Mouse (Mus musculus): ENCODE data around the gene Wdfy3. TPM values are rescaled to one million over a fixed set of nuclear protein-coding genes. Genes with fewer than 3 reads are reported as not detected.
A peak's percentile ranks its signal among the peaks of the same experiment; 100 is the strongest.

The Wdfy3 gene
- polyA plus RNA-seq, 1 experiment from 2014 or later = 20.8 TPM

GRCm38 (mm10) chr5:101821052-101821451 is 248.7 kb downstream of the Wdfy3 start:
- Histone ChIP-seq H3K27ac (peak overlapping the region; percentile 91), H3K9me3 (replicated peaks) (no peaks in the 10 kb centered on the region), H3K27me3 (no peaks in the 10 kb centered on the region), H3K4me2 (peak overlapping the region; percentile 16; the same call in 1 of the 2 replicates), H3K9ac (no peak overlapping the region), H3K4me1 (peaks cover 65% of the 10 kb centered on the region), H3K4me3 (replicated peaks) (no peak overlapping the region), H3K36me3 (no peaks in the 10 kb centered on the region)
- ATAC-seq (replicated peaks; ENCODE audit: low FRiP score) = peak; percentile 22
- 50% methylated on average over 8 of the region's 8 CpGs for WGBS

GRCm38 (mm10) chr5:101819844-101820243 is 249.9 kb downstream of the Wdfy3 start:
- Histone ChIP-seq H3K9me3 (replicated peaks) (no peaks in the 10 kb centered on the region), H3K4me2 (peak overlapping the region; percentile 20; the same call in 1 of the 2 replicates), H3K36me3 (no peaks in the 10 kb centered on the region), H3K9ac (no peak overlapping the region), H3K4me1 (peaks cover 56% of the 10 kb centered on the region), H3K27ac (peak overlapping the region; percentile 91), H3K27me3 (no peaks in the 10 kb centered on the region), H3K4me3 (replicated peaks) (no peak overlapping the region)
- no peak for ATAC-seq (replicated peaks; ENCODE audit: low FRiP score)
- WGBS = 8% methylated on average over 7 of the region's 7 CpGs

GRCm38 (mm10) chr5:101819216-101819615 is 250.5 kb downstream of the Wdfy3 start:
- H3K27ac ChIP-seq = no peak overlapping the region
- 30% methylated on average over 10 of the region's 10 CpGs for WGBS
- no peaks in the 10 kb centered on the region for H3K27me3 ChIP-seq
- no peak overlapping the region for H3K9ac ChIP-seq
- ATAC-seq (replicated peaks; ENCODE audit: low FRiP score) = no peak
- peaks cover 55% of the 10 kb centered on the region for H3K4me1 ChIP-seq
- no peak overlapping the region for H3K4me2 ChIP-seq
- H3K4me3 ChIP-seq (replicated peaks) = no peak overlapping the region
- H3K36me3 ChIP-seq = no peaks in the 10 kb centered on the region
- no peaks in the 10 kb centered on the region for H3K9me3 ChIP-seq (replicated peaks)

- Histone ChIP-seq H3K36me3 (no peaks in the 10 kb centered on the region), H3K4me2 (no peak overlapping the region), H3K27me3 (no peaks in the 10 kb centered on the region), H3K27ac (peak overlapping the region; percentile 70), H3K4me1 (peaks cover 44% of the 10 kb centered on the region), H3K9me3 (replicated peaks) (no peaks in the 10 kb centered on the region), H3K4me3 (replicated peaks) (no peak overlapping the region), H3K9ac (no peak overlapping the region)
- WGBS = 26% methylated on average over 7 of the region's 7 CpGs
- peak; percentile 91 for ATAC-seq (replicated peaks; ENCODE audit: low FRiP score)
These were observed 252.9 kb downstream of the Wdfy3 start for GRCm38 (mm10) chr5:101816822-101817221.

- H3K4me2 ChIP-seq = no peak overlapping the region
- H3K9ac ChIP-seq = no peak overlapping the region
- peaks cover 13% of the 10 kb centered on the region for H3K4me1 ChIP-seq
- H3K36me3 ChIP-seq = no peaks in the 10 kb centered on the region
- ATAC-seq (replicated peaks; ENCODE audit: low FRiP score) = no peak
- H3K27me3 ChIP-seq = no peaks in the 10 kb centered on the region
- no peak overlapping the region for H3K4me3 ChIP-seq (replicated peaks)
- 85% methylated on average over 6 of the region's 6 CpGs for WGBS
- H3K27ac ChIP-seq = no peak overlapping the region
- H3K9me3 ChIP-seq (replicated peaks) = no peaks in the 10 kb centered on the region
These were observed 258.2 kb downstream of the Wdfy3 start for GRCm38 (mm10) chr5:101811296-101812169.

GRCm38 (mm10) chr5:101802358-101803022 is 267.2 kb downstream of the Wdfy3 start:
- no peaks in the 10 kb centered on the region for H3K36me3 ChIP-seq
- H3K27me3 ChIP-seq = no peaks in the 10 kb centered on the region
- H3K4me3 ChIP-seq (replicated peaks) = no peak overlapping the region
- no peak for ATAC-seq (replicated peaks; ENCODE audit: low FRiP score)
- H3K9ac ChIP-seq = no peak overlapping the region
- WGBS = 64% methylated on average over 9 of the region's 9 CpGs
- H3K4me2 ChIP-seq = no peak overlapping the region
- no peak overlapping the region for H3K27ac ChIP-seq
- 0 out of 2 replicates have a peak, but pooled peaks cover 8% of the 10 kb centered on the region for H3K4me1 ChIP-seq
- no peaks in the 10 kb centered on the region for H3K9me3 ChIP-seq (replicated peaks)

GRCm38 (mm10) chr5:101801891-101802290 is 267.8 kb downstream of the Wdfy3 start:
- no peaks in the 10 kb centered on the region for H3K9me3 ChIP-seq (replicated peaks)
- no peak overlapping the region for H3K4me3 ChIP-seq (replicated peaks)
- no peaks in the 10 kb centered on the region for H3K27me3 ChIP-seq
- no peaks in the 10 kb centered on the region for H3K36me3 ChIP-seq
- no peak overlapping the region for H3K9ac ChIP-seq
- WGBS = 66% methylated on average over 2 of the region's 2 CpGs
- ATAC-seq (replicated peaks; ENCODE audit: low FRiP score) = no peak
- H3K4me2 ChIP-seq = no peak overlapping the region
- H3K4me1 ChIP-seq = 0 out of 2 replicates have a peak, but pooled peaks cover 8% of the 10 kb centered on the region
- no peak overlapping the region for H3K27ac ChIP-seq

- no peak overlapping the region for H3K4me2 ChIP-seq
- no peaks in the 10 kb centered on the region for H3K27me3 ChIP-seq
- no peak overlapping the region for H3K9ac ChIP-seq
- H3K27ac ChIP-seq = no peak overlapping the region
- no peaks in the 10 kb centered on the region for H3K36me3 ChIP-seq
- 0 out of 2 replicates have a peak, but pooled peaks cover 2% of the 10 kb centered on the region for H3K4me1 ChIP-seq
- no peaks in the 10 kb centered on the region for H3K9me3 ChIP-seq (replicated peaks)
- WGBS = 67% methylated on average over 4 of the region's 4 CpGs
- no peak overlapping the region for H3K4me3 ChIP-seq (replicated peaks)
- ATAC-seq (replicated peaks; ENCODE audit: low FRiP score) = 0 out of 2 replicates have a peak, but pooled peaks have one; percentile 36
These were observed 277.1 kb downstream of the Wdfy3 start for GRCm38 (mm10) chr5:101792665-101793064.

- Histone ChIP-seq H3K4me3 (replicated peaks) (no peak overlapping the region), H3K9ac (no peak overlapping the region), H3K27me3 (no peaks in the 10 kb centered on the region), H3K9me3 (replicated peaks) (no peaks in the 10 kb centered on the region), H3K4me2 (no peak overlapping the region), H3K36me3 (no peaks in the 10 kb centered on the region), H3K4me1 (0 out of 2 replicates have a peak, but pooled peaks cover 2% of the 10 kb centered on the region), H3K27ac (no peak overlapping the region)
- 57% methylated on average over 5 of the region's 5 CpGs for WGBS
- ATAC-seq (replicated peaks; ENCODE audit: low FRiP score) = peak; percentile 56; the same call in 1 of the 2 replicates
These were observed 279.2 kb downstream of the Wdfy3 start for GRCm38 (mm10) chr5:101790560-101790959.

GRCm38 (mm10) chr5:101789770-101790169 is 280.0 kb downstream of the Wdfy3 start:
- Histone ChIP-seq H3K4me3 (replicated peaks) (no peak overlapping the region), H3K4me1 (0 out of 2 replicates have a peak, but pooled peaks cover 2% of the 10 kb centered on the region), H3K9ac (no peak overlapping the region), H3K27ac (no peak overlapping the region), H3K27me3 (no peaks in the 10 kb centered on the region), H3K36me3 (no peaks in the 10 kb centered on the region), H3K4me2 (no peak overlapping the region), H3K9me3 (replicated peaks) (no peaks in the 10 kb centered on the region)
- ATAC-seq (replicated peaks; ENCODE audit: low FRiP score) = no peak

- 49% methylated on average over 4 of the region's 4 CpGs for WGBS
- no peaks in the 10 kb centered on the region for H3K9me3 ChIP-seq (replicated peaks)
These were observed 283.7 kb downstream of the Wdfy3 start for GRCm38 (mm10) chr5:101785921-101786614.

More at GRCm38 (mm10) chr5:101785921-101786614, 283.7 kb downstream of the Wdfy3 start:
- no peak overlapping the region for H3K9ac ChIP-seq
- H3K4me3 ChIP-seq (replicated peaks) = no peak overlapping the region
- H3K27me3 ChIP-seq = no peaks in the 10 kb centered on the region
- no peaks in the 10 kb centered on the region for H3K36me3 ChIP-seq
- no peak overlapping the region for H3K27ac ChIP-seq
- H3K4me2 ChIP-seq = no peak overlapping the region
- ATAC-seq (replicated peaks; ENCODE audit: low FRiP score) = no peak
- 0 out of 2 replicates have a peak, but pooled peaks cover 2% of the 10 kb centered on the region for H3K4me1 ChIP-seq
